Mouse (Mus musculus): ENCODE data around the gene Ube2b.

- no peak for TF ChIP-seq CTCF (IDR thresholded peaks at IDR 0.05; ENCODE audit: low read depth, low read length)
- TF ChIP-seq POLR2A (IDR thresholded peaks at IDR 0.05; ENCODE audit: insufficient read depth, low read length) = no peak
- no peak for TF ChIP-seq EP300 (IDR thresholded peaks at IDR 0.05; ENCODE audit: insufficient read depth, low read depth, low read length)
Observed at GRCm38 (mm10) chr11:51940511-51940955, 60.0 kb downstream of the Ube2b start.
